Mouse (Mus musculus) forebrain, embryonic 16.5 days (tissue): ENCODE results near the gene Vcl. TPM values are rescaled to one million over a fixed set of nuclear protein-coding genes. Genes with fewer than 3 reads are reported as not detected.
A peak's percentile ranks its signal among the peaks of the same experiment; 100 is the strongest.

Experiments
- ATAC-seq: fragments of 200-750 bp; cut with Nextera tagmentation; 2 replicates; pipeline ENCODE4 v1.8.0; 2017; ENCODE audit warnings: mild to moderate bottlenecking, moderate library complexity
- H3K27ac ChIP-seq: fragments of 300-500 bp; sonication (generic); 2 replicates; pipeline ENCODE4 v1.5.1; 2014; ENCODE audit warnings: low read length, control low read depth
- H3K27me3 ChIP-seq: fragments of 300-500 bp; sonication (generic); replicated peaks from 2 replicates; pipeline ENCODE4 v1.6.1; 2014; ENCODE audit warnings: low read length; ENCODE audit not compliant: control insufficient read depth, insufficient read depth
- H3K36me3 ChIP-seq: fragments of 300-500 bp; sonication (generic); 2 replicates; pipeline ENCODE4 v1.6.1; 2014; ENCODE audit not compliant: control insufficient read depth, insufficient read depth
- H3K4me1 ChIP-seq: fragments of 300-500 bp; sonication (generic); replicated peaks from 2 replicates; pipeline ENCODE4 v1.6.1; 2014; ENCODE audit warnings: low read length; ENCODE audit not compliant: control insufficient read depth, insufficient read depth
- H3K4me2 ChIP-seq: fragments of 300-500 bp; sonication (generic); 2 replicates; pipeline ENCODE4 v1.6.1; 2014; ENCODE audit warnings: mild to moderate bottlenecking, low read length, control low read depth
- H3K4me3 ChIP-seq: fragments of 300-500 bp; sonication (generic); replicated peaks from 2 replicates; pipeline ENCODE4 v1.5.1; 2014; ENCODE audit warnings: mild to moderate bottlenecking, low read length, control low read depth
- H3K9ac ChIP-seq: fragments of 300-500 bp; sonication (generic); replicated peaks from 2 replicates; pipeline ENCODE4 v1.6.1; 2014; ENCODE audit warnings: low read depth, low read length, control low read depth
- H3K9me3 ChIP-seq: fragments of 300-500 bp; sonication (generic); 2 replicates; pipeline ENCODE4 v1.6.1; 2016; ENCODE audit warnings: low read length; ENCODE audit not compliant: control insufficient read depth
- WGBS: fragments of 180-500 bp; shearing (Covaris S2); extraction: QIAGEN DNeasy Blood & Tissue Kit; methylation state at CpG from one replicate; pipeline ENCODE4 v1.1.7; 2014; 5-methylcytosine and 5-hydroxymethylcytosine counted together
- polyA plus RNA-seq: library from polyadenylated mRNA; unstranded; fragments of >200 nt; fragmentation: Nextera tagmentation; extraction: Ambion mirVana; gene quantifications from 2 replicates; pipeline ENCODE4 v1.2.1, GENCODE M21; 2015

Gene Vcl
- polyA plus RNA-seq, 1 experiment from 2014 or later: 11.4 TPM

GRCm38 (mm10) chr14:21051380-21052111 lies 122.3 kb downstream of the Vcl start:
- Histone ChIP-seq H3K27ac (peak overlapping the region; percentile 83), H3K4me2 (peak overlapping the region; percentile 89), H3K27me3 (no peaks in the 10 kb centered on the region), H3K4me3 (peak overlapping the region; percentile 80), H3K9me3 (no peaks in the 10 kb centered on the region), H3K36me3 (no peaks in the 10 kb centered on the region), H3K9ac (peak overlapping the region; percentile 83), H3K4me1 (peaks cover 11% of the 10 kb centered on the region)
- 8% methylated on average over 28 of the region's 28 CpGs for WGBS
- ATAC-seq: no peak; the same call in 1 of the 2 replicates

GRCm38 (mm10) chr14:21052112-21052780 lies 123.0 kb downstream of the Vcl start, which contains the start of the genes Ap3m1 and Adk:
Gene Ap3m1 (minus strand): TSS chr14:21052508.
Gene Adk (plus strand): TSS chr14:21052574.
- Histone ChIP-seq H3K27me3 (no peaks in the 10 kb centered on the region), H3K27ac (peak within 1 kb of the TSS; percentile 83), H3K4me3 (peak within 1 kb of the TSS; percentile 80), H3K9me3 (no peaks in the 10 kb centered on the region), H3K36me3 (no peaks in the 10 kb centered on the region), H3K9ac (peak within 1 kb of the TSS; percentile 83), H3K4me1 (peaks cover 11% of the 10 kb centered on the region), H3K4me2 (peak within 1 kb of the TSS; percentile 89)
- ATAC-seq: peak; percentile 97
- 0% methylated on average over 45 of the region's 48 CpGs for WGBS

- under 1% methylated on average over 25 of the region's 25 CpGs for WGBS
- Histone ChIP-seq H3K4me1 (peaks cover 11% of the 10 kb centered on the region), H3K4me2 (peak overlapping the region; percentile 89), H3K9ac (peak overlapping the region; percentile 83), H3K36me3 (no peaks in the 10 kb centered on the region), H3K9me3 (no peaks in the 10 kb centered on the region), H3K4me3 (peak overlapping the region; percentile 80), H3K27ac (peak overlapping the region; percentile 83), H3K27me3 (no peaks in the 10 kb centered on the region)
- peak; percentile 68 for ATAC-seq
Observed at GRCm38 (mm10) chr14:21052781-21053130, 123.6 kb downstream of the Vcl start.

- Histone ChIP-seq H3K4me1 (peaks cover 11% of the 10 kb centered on the region), H3K9ac (peak overlapping the region; percentile 83), H3K27me3 (no peaks in the 10 kb centered on the region), H3K36me3 (no peaks in the 10 kb centered on the region), H3K9me3 (no peaks in the 10 kb centered on the region), H3K4me2 (peak overlapping the region; percentile 89), H3K4me3 (peak overlapping the region; percentile 80), H3K27ac (no peak overlapping the region)
- ATAC-seq: no peak
- 7% methylated on average over 8 of the region's 8 CpGs for WGBS
Observed at GRCm38 (mm10) chr14:21053151-21053550, 124.0 kb downstream of the Vcl start.

- no peaks in the 10 kb centered on the region for H3K9me3 ChIP-seq
- H3K27ac ChIP-seq: no peak overlapping the region
- H3K4me1 ChIP-seq: peaks cover 11% of the 10 kb centered on the region
- H3K9ac ChIP-seq: no peak overlapping the region
- H3K4me3 ChIP-seq: no peak overlapping the region
- H3K36me3 ChIP-seq: no peaks in the 10 kb centered on the region
- 42% methylated on average over 7 of the region's 7 CpGs for WGBS
- peak overlapping the region; percentile 89 for H3K4me2 ChIP-seq
- no peaks in the 10 kb centered on the region for H3K27me3 ChIP-seq
- ATAC-seq: no peak
Observed at GRCm38 (mm10) chr14:21053586-21053985, 124.4 kb downstream of the Vcl start.

GRCm38 (mm10) chr14:21058972-21059371 lies 129.8 kb downstream of the Vcl start:
- H3K27me3 ChIP-seq: no peaks in the 10 kb centered on the region
- 88% methylated on average over 2 of the region's 2 CpGs for WGBS
- no peak for ATAC-seq
- H3K4me1 ChIP-seq: no peaks in the 10 kb centered on the region
- no peaks in the 10 kb centered on the region for H3K9me3 ChIP-seq
- H3K4me3 ChIP-seq: no peak overlapping the region
- no peak overlapping the region for H3K9ac ChIP-seq
- H3K4me2 ChIP-seq: no peak overlapping the region
- no peak overlapping the region for H3K27ac ChIP-seq
- H3K36me3 ChIP-seq: no peaks in the 10 kb centered on the region

GRCm38 (mm10) chr14:21062766-21063513 lies 133.7 kb downstream of the Vcl start:
- Histone ChIP-seq H3K4me3 (no peak overlapping the region), H3K27me3 (no peaks in the 10 kb centered on the region), H3K27ac (no peak overlapping the region), H3K9ac (no peak overlapping the region), H3K9me3 (no peaks in the 10 kb centered on the region), H3K36me3 (no peaks in the 10 kb centered on the region), H3K4me1 (no peaks in the 10 kb centered on the region), H3K4me2 (no peak overlapping the region)
- ATAC-seq: no peak
- WGBS: 49% methylated on average over 5 of the region's 5 CpGs

GRCm38 (mm10) chr14:21064321-21064720 lies 135.1 kb downstream of the Vcl start:
- Histone ChIP-seq H3K9me3 (no peaks in the 10 kb centered on the region), H3K4me2 (no peak overlapping the region), H3K27me3 (no peaks in the 10 kb centered on the region), H3K27ac (no peak overlapping the region), H3K9ac (no peak overlapping the region), H3K4me1 (no peaks in the 10 kb centered on the region), H3K36me3 (no peaks in the 10 kb centered on the region), H3K4me3 (no peak overlapping the region)
- ATAC-seq: no peak
- 36% methylated on average over 1 of the region's 1 CpGs for WGBS

GRCm38 (mm10) chr14:21065490-21066162 lies 136.4 kb downstream of the Vcl start:
- H3K36me3 ChIP-seq: no peaks in the 10 kb centered on the region
- H3K27me3 ChIP-seq: no peaks in the 10 kb centered on the region
- no peak overlapping the region for H3K27ac ChIP-seq
- H3K4me3 ChIP-seq: no peak overlapping the region
- no peak overlapping the region for H3K4me2 ChIP-seq
- H3K9ac ChIP-seq: no peak overlapping the region
- H3K4me1 ChIP-seq: no peaks in the 10 kb centered on the region
- H3K9me3 ChIP-seq: no peaks in the 10 kb centered on the region
- 82% methylated on average over 8 of the region's 8 CpGs for WGBS
- ATAC-seq: no peak
